In genomic region chrX:11739565-11739964, GRCm38 (mm10) we compare ENCODE assay signal across 10 mouse cellular contexts.
A peak's percentile ranks its signal among the peaks of the same experiment; 100 is the strongest.
DNase-seq lines count a peak whose midpoint lies in the region; ATAC-seq and TF ChIP-seq lines count a peak whose summit lies in the region.
"Had no signal": no experiment of that assay in that cellular context is flagged by ENCODE, and none has a peak within 500 bp of the region (broad histone marks: within the 10 kb centered on the region; RNA-seq: fewer than 3 reads in every experiment).

No protein-coding gene starts in this region.

- no peak overlapping the region for H3K27ac ChIP-seq in hindbrain, embryonic 10.5 days
- H3K27ac ChIP-seq in hindbrain, embryonic 11.5 days (ENCODE audit: low read depth, low read length): no peak overlapping the region
- peak overlapping the region; percentile 52; the same call in 1 of the 2 replicates for H3K27ac ChIP-seq in midbrain, embryonic 10.5 days (replicated peaks)
- no peak overlapping the region for H3K27ac ChIP-seq in midbrain, embryonic 13.5 days
- H3K27ac ChIP-seq in stomach, embryonic 14.5 days (ENCODE audit: low read length): peak overlapping the region; percentile 52
- H3K27ac ChIP-seq in cerebellum, adult 2 months (ENCODE audit: insufficient read depth, low read length): no peak overlapping the region

- no peak overlapping the region for H3K9ac ChIP-seq in hindbrain, embryonic 11.5 days (ENCODE audit: low read depth, low read length)
- no peak overlapping the region for H3K9ac ChIP-seq in midbrain, embryonic 13.5 days (replicated peaks)
- H3K9ac ChIP-seq in stomach, embryonic 14.5 days (replicated peaks; ENCODE audit: low read depth, low read length): no peak overlapping the region

- H3K4me1 ChIP-seq in hindbrain, embryonic 10.5 days (replicated peaks): peaks cover 11% of the 10 kb centered on the region
- H3K4me1 ChIP-seq in hindbrain, embryonic 11.5 days (replicated peaks; ENCODE audit: control insufficient read depth, insufficient read depth, low read length): 0 out of 2 replicates have a peak, but pooled peaks cover 3% of the 10 kb centered on the region
- H3K4me1 ChIP-seq in midbrain, embryonic 10.5 days: peaks cover 15% of the 10 kb centered on the region
- H3K4me1 ChIP-seq in midbrain, embryonic 13.5 days (replicated peaks): peaks cover 13% of the 10 kb centered on the region
- H3K4me1 ChIP-seq in stomach, embryonic 14.5 days (ENCODE audit: control insufficient read depth, insufficient read depth, low read length): no peaks in the 10 kb centered on the region
- H3K4me1 ChIP-seq in cerebellum, adult 2 months (ENCODE audit: control insufficient read depth, insufficient read depth, low read length): no peaks in the 10 kb centered on the region; the same call in 1 of the 2 replicates

- H3K4me3 ChIP-seq in hindbrain, embryonic 10.5 days: no peak overlapping the region
- H3K4me3 ChIP-seq in hindbrain, embryonic 11.5 days (ENCODE audit: low read depth, low read length): no peak overlapping the region
- H3K4me3 ChIP-seq in midbrain, embryonic 10.5 days: no peak overlapping the region
- H3K4me3 ChIP-seq in midbrain, embryonic 13.5 days (replicated peaks): no peak overlapping the region
- H3K4me3 ChIP-seq in stomach, embryonic 14.5 days (ENCODE audit: low read depth, low read length): no peak overlapping the region
- no peak overlapping the region for H3K4me3 ChIP-seq in cerebellum, adult 2 months (replicated peaks; ENCODE audit: insufficient read depth, low read depth, low read length)

- no peak for ATAC-seq in hindbrain, embryonic 11.5 days (ENCODE audit: low FRiP score)
- ATAC-seq in midbrain, embryonic 13.5 days: no peak
- ATAC-seq in stomach, embryonic 14.5 days (ENCODE audit: insufficient number of reproducible peaks, insufficient read depth, low FRiP score, low read depth): 0 out of 2 replicates have a peak, but pooled peaks have one; percentile 56
- ATAC-seq in monocyte, adult 5-6 weeks (replicated peaks; ENCODE audit: insufficient number of reproducible peaks, low FRiP score, low TSS enrichment, poor library complexity, severe bottlenecking): no peak

- 48% methylated on average over 7 of the region's 7 CpGs for WGBS in hindbrain, embryonic 10.5 days
- 50% methylated on average over 7 of the region's 7 CpGs for WGBS in hindbrain, embryonic 11.5 days
- WGBS in midbrain, embryonic 10.5 days: 59% methylated on average over 7 of the region's 7 CpGs
- 58% methylated on average over 7 of the region's 7 CpGs for WGBS in midbrain, embryonic 13.5 days
- WGBS in stomach, embryonic 14.5 days: 32% methylated on average over 7 of the region's 7 CpGs
- 71% methylated on average over 7 of the region's 7 CpGs for WGBS in cerebellum, adult 2 months

- no peaks in the 10 kb centered on the region for H3K36me3 ChIP-seq in hindbrain, embryonic 10.5 days
- H3K36me3 ChIP-seq in hindbrain, embryonic 11.5 days (ENCODE audit: control insufficient read depth, insufficient read depth, low read length): no peaks in the 10 kb centered on the region
- no peaks in the 10 kb centered on the region for H3K36me3 ChIP-seq in midbrain, embryonic 10.5 days
- no peaks in the 10 kb centered on the region for H3K36me3 ChIP-seq in midbrain, embryonic 13.5 days
- no peaks in the 10 kb centered on the region for H3K36me3 ChIP-seq in stomach, embryonic 14.5 days (ENCODE audit: control insufficient read depth, insufficient read depth, low read length)

- H3K27me3 ChIP-seq in hindbrain, embryonic 10.5 days (ENCODE audit: insufficient read depth, poor library complexity, severe bottlenecking): peaks cover 72% of the 10 kb centered on the region
- peaks cover 6% of the 10 kb centered on the region; the same call in 1 of the 2 replicates for H3K27me3 ChIP-seq in hindbrain, embryonic 11.5 days (ENCODE audit: control insufficient read depth, insufficient read depth, low read length)
- H3K27me3 ChIP-seq in midbrain, embryonic 10.5 days (ENCODE audit: low read depth, poor library complexity, severe bottlenecking): peaks cover 92% of the 10 kb centered on the region
- peaks cover 32% of the 10 kb centered on the region for H3K27me3 ChIP-seq in midbrain, embryonic 13.5 days
- no peaks in the 10 kb centered on the region for H3K27me3 ChIP-seq in stomach, embryonic 14.5 days (ENCODE audit: control insufficient read depth, insufficient read depth, low read length)
- no peaks in the 10 kb centered on the region for H3K27me3 ChIP-seq in cerebellum, adult 2 months (ENCODE audit: control insufficient read depth, insufficient read depth, low read length)

- peak; percentile 16 for DNase-seq in hindbrain, embryonic 10.5 days (ENCODE audit: low spot score)
- DNase-seq in hindbrain, embryonic 11.5 days (ENCODE audit: low spot score): no peak
- no peak for DNase-seq in midbrain, embryonic 10.5 days (ENCODE audit: low spot score)
- DNase-seq in forelimb bud, embryonic 11.5 days (ENCODE audit: low read depth, low spot score): peak; percentile 28
- DNase-seq in cerebellum, adult 2 months: no peak
- DNase-seq: adrenal gland, adult 2 months had no signal

- H3K9me3 ChIP-seq in hindbrain, embryonic 10.5 days: no peaks in the 10 kb centered on the region
- no peaks in the 10 kb centered on the region for H3K9me3 ChIP-seq in hindbrain, embryonic 11.5 days (ENCODE audit: control insufficient read depth, low read length)
- no peaks in the 10 kb centered on the region for H3K9me3 ChIP-seq in midbrain, embryonic 10.5 days (replicated peaks)
- H3K9me3 ChIP-seq in midbrain, embryonic 13.5 days: no peaks in the 10 kb centered on the region
- no peaks in the 10 kb centered on the region for H3K9me3 ChIP-seq in stomach, embryonic 14.5 days (ENCODE audit: control insufficient read depth, low read depth, low read length)

- no peak overlapping the region for H3K4me2 ChIP-seq in hindbrain, embryonic 11.5 days (replicated peaks; ENCODE audit: low read depth, low read length)
- H3K4me2 ChIP-seq in midbrain, embryonic 13.5 days (replicated peaks): no peak overlapping the region
- H3K4me2 ChIP-seq in stomach, embryonic 14.5 days (replicated peaks; ENCODE audit: low read depth, low read length): no peak overlapping the region
- H3K4me2 ChIP-seq: heart, embryonic 11.5 days had no signal

- no peak for TF ChIP-seq CTCF in cerebellum, adult 2 months (IDR thresholded peaks at IDR 0.05; ENCODE audit: borderline replicate concordance, insufficient read depth, low read depth, low read length)

- TF ChIP-seq POLR2A in cerebellum, adult 2 months (IDR thresholded peaks at IDR 0.05; ENCODE audit: borderline replicate concordance, insufficient read depth, low read length): no peak

Comparison
In these comparisons a context has a peak if more than half of its experiments do, and no peak if none do; other contexts are left out.
1. DNase-seq: peak in hindbrain, embryonic 10.5 days (single experiment) and forelimb bud, embryonic 11.5 days (single experiment); none in hindbrain, embryonic 11.5 days (single experiment), midbrain, embryonic 10.5 days (single experiment) and cerebellum, adult 2 months (0 of 2).
2. H3K27ac ChIP-seq: peak in midbrain, embryonic 10.5 days (single experiment) and stomach, embryonic 14.5 days (single experiment); none in hindbrain, embryonic 10.5 days (single experiment), hindbrain, embryonic 11.5 days (single experiment), midbrain, embryonic 13.5 days (single experiment) and cerebellum, adult 2 months (single experiment).